Mouse (Mus musculus) gastrocnemius, adult 8-10 months (tissue): ENCODE measurements around the gene Apol8. TPM values are rescaled to one million over a fixed set of nuclear protein-coding genes. Genes with fewer than 3 reads are reported as not detected.

Source experiments
- DNase-seq, 2 experiments: peaks; one replicate each; pipeline ENCODE4 v3.0.0; 2022; ENCODE audit warnings: low spot score in 2 of 2
- total RNA-seq, 4 experiments: library from RNA; stranded (reverse); gene quantifications; 2 replicates each; pipeline ENCODE4 v1.2.4; 2022

Gene Apol8
- under 1 TPM in 2 of 4 experiments, not detected in 2; 0.63 to 0.86 TPM for total RNA-seq

- DNase-seq: no peak
These were observed at the start of gene Apol8 for GRCm38 (mm10) chr15:77756848-77757247. Apol8 (minus strand) TSS chr15:77757003.

DNA sequence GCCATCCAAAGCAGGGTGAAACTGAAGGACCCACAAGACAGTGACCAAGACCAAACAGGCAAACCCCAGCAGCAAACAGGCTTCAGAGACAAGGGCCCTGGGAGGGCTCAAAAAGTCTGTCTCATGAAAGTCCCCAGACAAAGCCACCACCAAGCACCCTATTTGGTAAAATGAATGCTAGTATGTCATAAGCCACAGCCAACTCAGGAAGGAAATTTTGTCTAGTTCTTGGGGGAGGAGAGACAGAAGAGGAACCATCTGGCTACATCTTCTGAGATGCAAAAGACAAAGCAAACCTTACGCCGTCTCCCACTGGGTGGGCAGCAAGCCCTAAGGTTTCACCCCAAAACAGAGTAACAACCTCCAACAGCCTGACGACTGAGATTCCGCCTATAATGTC is 48.9 kb upstream of the Apol8 start:
- DNase-seq: no peak

DNA sequence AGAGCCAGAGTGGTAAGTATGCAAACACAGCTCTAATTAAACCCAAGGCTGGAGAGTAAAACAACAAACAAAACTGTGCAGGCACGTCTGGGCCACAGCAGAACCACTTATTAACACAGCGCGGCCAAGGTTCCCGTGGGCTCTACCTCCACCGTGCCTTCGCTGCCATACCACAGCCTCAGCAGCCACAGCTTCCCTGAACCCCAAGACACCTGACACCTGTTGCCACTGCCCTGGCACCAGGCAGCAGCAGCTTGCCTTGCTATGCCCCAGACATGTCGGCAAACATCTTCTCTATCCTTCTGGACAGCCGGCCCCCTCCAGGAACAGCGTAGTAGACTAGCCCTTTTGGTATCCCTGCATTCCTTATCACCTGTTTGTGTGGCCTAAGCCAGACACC is 48.1 kb upstream of the Apol8 start:
- no peak for DNase-seq

- no peak for DNase-seq
These were observed 47.7 kb upstream of the Apol8 start for GRCm38 (mm10) chr15:77804460-77804859.

DNA sequence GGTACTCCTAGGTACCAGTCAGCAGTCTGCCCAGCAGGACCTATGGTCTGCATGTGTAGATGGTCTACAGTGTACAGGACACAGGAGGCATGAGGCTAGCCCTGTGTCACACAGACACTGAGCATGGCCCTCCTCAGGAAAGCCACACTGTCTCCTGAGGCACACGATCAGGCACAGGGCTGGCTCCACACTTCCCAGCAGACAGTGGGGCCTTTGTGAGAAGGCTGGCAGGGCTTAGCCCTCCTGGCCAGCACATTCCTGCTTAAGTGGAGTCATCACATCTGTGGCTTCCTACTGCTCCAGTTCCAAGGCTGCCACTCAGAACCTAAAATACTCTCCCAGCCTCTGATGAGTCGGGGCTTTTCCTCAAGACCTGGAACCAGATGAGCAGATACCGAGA is 46.9 kb upstream of the Apol8 start:
- no peak for DNase-seq

GRCm38 (mm10) chr15:77802992-77803391 is 46.2 kb upstream of the Apol8 start:
- DNase-seq: no peak

DNA sequence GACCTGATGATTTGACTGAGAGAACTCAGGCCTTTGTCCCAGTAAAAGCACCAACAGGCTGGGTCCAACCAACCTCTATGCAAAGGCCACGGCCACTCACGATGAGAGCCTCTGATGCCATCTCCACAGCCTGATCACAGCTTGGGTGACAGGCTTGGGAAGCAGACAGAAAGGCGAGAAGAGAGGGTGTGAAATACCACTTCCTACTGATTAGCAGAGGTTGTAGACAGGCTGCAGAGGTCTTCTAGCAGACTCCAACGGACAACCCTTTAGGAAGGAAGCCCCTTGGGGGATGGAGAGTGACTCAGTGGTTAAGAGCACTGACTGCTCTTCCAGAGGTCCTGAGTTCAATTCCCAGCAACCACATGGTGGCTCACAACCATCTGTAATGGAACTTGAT is 44.4 kb upstream of the Apol8 start:
- no peak for DNase-seq

GRCm38 (mm10) chr15:77800511-77800910 is 43.7 kb upstream of the Apol8 start:
- DNase-seq: peak; percentile 40 to 56

DNA sequence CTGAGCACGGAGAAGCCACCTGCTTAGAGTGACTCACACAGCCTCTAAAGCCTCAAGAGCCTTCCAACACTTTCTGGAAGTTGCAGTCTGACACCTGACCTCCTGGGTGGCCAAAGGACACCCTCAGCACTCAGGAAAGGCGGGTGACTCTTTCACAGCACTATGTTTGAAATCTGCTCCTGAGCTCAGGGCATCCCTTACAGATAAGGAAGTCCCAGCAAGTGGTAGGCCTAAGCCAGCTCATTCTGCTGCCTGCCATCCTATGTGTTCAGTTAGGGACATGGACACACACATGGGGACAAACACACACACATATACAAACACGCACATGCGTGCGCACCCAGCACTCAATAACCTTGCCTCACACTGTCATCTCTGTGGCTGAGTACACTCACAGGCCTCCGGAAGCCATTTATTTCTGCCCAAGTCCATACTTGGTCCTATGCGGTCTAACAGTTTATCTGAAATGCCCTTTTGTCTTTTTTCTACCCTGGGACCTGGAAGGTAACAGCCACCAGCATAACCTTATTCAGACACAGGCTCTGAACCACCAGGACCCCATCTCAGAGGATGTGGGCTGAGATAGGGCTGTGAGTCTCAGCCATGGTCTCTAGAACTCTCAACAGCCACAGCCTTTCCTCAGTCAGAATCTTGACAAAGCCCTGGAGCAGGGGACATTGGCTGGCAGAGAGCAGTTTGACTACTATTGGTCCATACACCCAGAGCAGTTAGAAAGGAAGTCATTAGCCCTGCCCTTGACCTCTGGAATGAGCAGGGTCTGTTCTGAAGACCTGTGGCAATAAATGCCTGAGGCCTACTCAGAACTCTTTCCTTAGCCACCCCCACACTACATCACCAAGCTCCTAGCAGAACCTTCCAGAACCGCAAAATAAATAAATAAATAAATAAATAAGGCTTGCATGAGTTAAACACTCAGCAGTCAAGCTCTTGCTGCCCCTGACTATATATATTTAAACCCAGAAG is 43.0 kb upstream of the Apol8 start:
- DNase-seq: no peak

GRCm38 (mm10) chr15:77798664-77799490 is 42.1 kb upstream of the Apol8 start:
- DNase-seq: no peak

DNA sequence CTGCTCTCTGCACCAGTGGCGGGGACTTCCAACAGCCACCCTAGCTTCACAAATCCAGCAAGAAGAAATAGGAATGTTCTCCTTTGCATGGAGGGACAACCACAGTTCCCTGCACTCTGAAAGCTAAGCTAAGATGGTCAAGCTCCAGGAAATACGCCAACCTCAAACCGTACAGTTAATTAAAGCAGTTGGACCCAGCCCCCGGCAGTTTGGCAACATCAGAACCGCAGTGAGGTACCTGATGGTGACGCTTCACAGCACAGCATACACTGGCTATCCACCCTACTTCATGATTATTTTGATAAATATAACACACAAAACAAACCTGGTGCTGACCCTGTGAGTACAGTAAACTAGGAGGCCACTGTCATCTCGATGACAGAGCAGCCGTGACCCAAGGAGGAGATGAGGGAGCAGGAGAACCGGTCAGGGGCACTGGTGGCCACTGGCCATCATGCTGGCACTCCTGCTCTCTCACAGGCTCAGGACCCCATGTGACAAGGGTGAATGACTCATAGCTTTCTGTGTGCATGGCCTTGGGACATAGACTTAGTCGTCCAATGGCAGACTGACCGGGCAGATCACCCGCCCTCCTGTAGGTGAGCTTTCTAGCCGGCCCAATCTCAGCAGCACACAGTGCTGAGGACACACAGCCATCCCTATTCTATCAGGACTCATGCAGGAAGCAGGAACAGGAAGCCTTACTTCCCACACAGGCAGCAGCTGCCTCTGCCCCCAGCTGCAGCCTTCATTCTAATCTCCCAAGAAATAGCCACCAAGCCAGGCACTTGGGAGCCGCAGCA is 41.0 kb upstream of the Apol8 start:
- DNase-seq: no peak

- no peak for DNase-seq
These were observed 39.7 kb upstream of the Apol8 start for GRCm38 (mm10) chr15:77796409-77797035.

DNA sequence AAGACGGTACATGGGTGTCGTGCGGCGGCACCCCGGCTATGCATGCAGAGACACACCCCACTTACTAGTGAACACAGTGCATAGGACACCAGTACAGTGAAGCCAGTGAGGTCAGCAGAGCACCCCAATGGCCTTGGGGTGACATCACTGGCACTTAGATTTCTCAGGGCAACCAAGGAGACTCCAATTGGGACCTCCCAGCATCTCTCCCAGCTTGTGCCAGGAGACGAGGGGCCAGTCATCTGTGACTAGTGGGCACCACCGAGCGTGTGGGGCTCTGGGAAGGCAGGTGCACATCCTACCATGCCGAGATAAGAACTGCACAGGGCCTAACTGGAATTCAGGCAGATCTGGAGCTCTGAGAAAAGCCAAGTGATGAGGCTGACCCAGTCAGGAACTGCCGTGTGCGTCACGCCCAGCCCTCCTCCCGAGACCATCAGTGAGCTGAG is 38.1 kb upstream of the Apol8 start:
- no peak for DNase-seq

DNA sequence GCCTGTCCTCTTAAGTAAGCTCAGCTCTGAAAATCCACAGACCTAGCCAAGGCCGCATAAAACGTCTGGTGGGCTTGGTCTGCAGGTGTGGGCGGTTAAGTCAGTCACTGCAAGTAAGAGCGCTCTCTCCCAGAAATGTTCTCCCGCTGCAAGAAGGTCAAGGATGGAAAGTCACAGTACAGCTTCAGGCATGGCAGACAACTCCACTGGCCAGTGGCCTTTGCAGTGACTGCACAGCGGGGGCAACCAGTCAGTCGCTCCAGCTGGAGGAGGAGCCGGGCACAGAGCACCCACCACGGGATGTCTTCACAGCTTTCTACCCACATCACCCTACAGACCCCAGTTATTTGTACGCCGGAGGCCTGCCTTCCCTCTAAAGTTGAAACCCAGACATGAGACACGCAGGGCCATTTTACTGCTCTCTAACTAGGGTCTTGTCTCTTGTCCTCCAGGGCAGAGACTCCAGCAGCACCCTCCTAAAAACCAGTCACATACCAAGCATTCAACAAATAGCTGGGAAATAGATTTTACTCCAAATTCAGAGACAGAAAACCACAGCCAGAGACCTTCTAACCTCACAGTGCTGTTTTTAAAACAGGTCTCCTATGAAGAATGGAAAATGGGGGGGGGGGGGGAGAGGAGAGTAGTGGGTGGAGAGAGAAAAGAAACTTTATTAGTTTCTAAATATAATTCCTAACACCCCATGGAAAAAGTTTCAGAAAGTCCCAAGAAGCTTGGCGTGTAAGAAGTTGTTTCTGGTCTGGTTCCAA is 37.5 kb upstream of the Apol8 start:
- DNase-seq: no peak

DNA sequence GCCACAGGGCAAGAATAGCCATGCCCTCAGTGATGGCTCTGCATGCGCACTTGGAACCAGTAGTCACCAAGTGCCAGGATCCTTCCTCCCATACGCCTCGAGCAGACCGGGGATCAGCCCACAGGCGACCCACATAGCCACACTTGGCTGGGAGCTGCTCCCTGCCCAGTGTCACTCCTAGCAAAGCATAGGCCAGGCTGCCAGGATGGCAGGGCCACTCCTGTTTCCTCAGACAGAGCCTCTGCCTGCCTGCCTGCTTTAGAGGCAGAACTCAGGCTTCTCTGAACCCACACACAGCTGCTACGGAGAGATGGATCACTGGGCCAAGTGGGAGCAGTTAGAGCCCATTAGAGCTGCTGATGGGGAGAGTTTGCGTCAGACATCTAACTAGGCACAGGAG is 36.8 kb upstream of the Apol8 start:
- peak in 1 of 2 experiments; percentile 62 for DNase-seq

DNA sequence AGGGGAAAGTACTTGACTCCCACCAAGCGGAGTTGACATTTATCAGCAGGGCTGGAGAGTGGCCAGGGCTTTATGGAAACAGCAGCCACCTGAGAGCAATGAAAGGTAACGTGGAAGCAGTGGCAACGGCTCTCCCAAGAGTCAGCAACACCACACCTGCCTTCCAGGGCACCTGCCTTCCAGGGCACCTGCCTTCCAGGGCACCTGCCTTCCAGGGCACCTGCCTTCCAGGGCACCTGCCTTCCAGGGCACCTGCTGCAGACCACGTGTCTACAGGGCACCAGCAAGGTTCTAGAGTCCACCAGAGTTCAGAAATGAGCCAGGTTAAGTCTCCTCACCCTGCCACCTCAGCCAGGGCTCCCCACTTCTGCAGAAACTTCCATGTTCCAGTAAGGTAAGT is 36.3 kb upstream of the Apol8 start:
- DNase-seq: no peak

DNA sequence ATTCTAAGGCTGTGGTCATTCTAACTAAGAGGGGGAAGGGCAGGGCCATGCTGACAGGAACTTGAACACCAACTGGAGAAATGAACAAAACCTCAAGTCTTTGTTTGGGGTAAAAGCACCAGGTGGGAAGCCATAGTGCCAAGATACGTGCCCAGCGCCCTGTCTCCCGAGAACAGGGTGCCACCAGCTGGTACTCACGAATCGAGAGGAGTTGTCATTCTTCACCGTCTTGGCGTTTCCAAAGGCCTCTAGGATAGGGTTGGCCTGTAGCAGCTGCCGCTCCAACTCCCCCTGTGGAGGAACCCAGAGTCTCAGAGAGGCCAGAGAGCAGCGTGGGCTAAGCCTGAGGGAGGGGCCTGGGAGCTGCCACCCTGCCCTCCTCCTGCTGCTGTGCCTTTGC is 35.3 kb upstream of the Apol8 start:
- no peak for DNase-seq

DNA sequence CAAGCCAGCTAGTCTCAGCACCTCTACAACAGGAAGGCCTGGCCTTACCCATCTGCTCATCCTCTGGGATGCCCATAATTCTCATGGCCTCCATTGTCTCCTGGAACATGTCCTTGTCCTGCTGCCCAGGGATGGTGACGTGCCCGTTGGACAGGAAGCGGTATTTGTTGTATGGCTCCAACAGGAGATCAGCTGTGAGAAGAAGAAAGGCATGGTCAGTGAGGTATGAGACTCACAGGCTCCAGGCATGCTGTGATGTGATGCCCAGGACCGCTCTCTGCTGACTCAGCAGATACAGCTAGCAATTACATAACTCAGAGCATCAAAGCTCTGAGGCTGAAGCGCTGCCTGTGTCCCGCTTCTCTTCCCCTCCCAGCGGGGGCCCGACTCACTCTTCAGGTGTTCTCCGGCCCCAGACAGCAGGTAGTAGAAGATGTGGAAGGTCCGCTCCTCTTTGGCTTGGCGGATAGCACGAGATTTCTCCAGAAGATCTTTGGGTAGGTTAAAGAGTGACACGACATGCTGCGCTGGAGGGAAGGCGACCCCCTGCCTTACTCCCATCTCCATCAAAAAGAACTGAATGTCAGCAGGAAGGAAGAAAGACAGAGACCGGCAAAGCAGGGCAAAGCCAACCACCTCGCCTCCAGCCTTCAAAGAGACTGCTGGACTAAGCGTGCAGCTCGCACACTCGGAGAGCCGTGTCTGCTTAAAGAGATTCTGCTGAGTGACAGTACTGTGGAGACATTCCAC is 34.0 kb upstream of the Apol8 start:
- no peak for DNase-seq

DNA sequence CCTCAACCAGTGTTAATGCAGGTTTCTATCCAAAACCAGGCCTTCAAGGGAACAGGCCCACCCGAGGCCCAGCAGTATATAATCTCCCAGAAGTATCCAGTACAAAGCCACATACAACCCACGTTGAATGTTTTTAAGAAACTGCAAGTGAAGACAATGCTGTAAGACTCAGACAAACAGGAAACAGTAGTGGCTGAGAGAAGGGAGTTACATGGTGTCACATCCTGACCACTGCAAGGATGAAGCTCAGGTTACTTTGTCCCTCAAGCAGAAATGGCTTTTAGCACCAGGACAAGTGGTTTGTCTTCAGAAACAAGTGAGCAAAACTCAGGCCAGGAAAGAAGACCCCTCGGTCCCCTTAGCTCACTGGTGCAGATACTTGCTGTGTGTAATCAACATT is 32.4 kb upstream of the Apol8 start:
- DNase-seq: no peak
